Mouse (Mus musculus): ENCODE measurements around the gene Eef1akmt2. TPM values are rescaled to one million over a fixed set of nuclear protein-coding genes. Genes with fewer than 3 reads are reported as not detected.

Gene Eef1akmt2
- polyA plus RNA-seq (2015; fragmentation: Nextera tagmentation; extraction: Ambion mirVana), result 95.7 and 98.9 TPM in 2 replicates

GRCm38 (mm10) chr7:132852173-132852844, at the start of gene Eef1akmt2:
Gene Eef1akmt2 (minus strand): TSS chr7:132852673.
- Histone ChIP-seq H3K9me3 (no peaks in the 10 kb centered on the region), H3K4me2 (replicated peaks) (peak within 1 kb of the TSS; percentile 68), H3K9ac (replicated peaks) (peak within 1 kb of the TSS; percentile 86), H3K4me1 (replicated peaks) (peaks cover 14% of the 10 kb centered on the region), H3K4me3 (replicated peaks) (peak within 1 kb of the TSS; percentile 75), H3K27ac (peak within 1 kb of the TSS; percentile 98), H3K27me3 (no peaks in the 10 kb centered on the region), H3K36me3 (peaks cover 24% of the 10 kb centered on the region)
- ATAC-seq, result peak; percentile 97
- under 1% methylated on average over 37 of the region's 37 CpGs for WGBS

- ATAC-seq, result no peak
- no peak overlapping the region for H3K4me2 ChIP-seq (replicated peaks)
Measured at GRCm38 (mm10) chr7:132900826-132901531, 48.5 kb upstream of the Eef1akmt2 start.

GRCm38 (mm10) chr7:132898234-132898633, 45.8 kb upstream of the Eef1akmt2 start:
- Histone ChIP-seq H3K27ac (no peak overlapping the region), H3K36me3 (no peaks in the 10 kb centered on the region), H3K9ac (replicated peaks) (no peak overlapping the region), H3K27me3 (no peaks in the 10 kb centered on the region), H3K4me1 (replicated peaks) (no peaks in the 10 kb centered on the region), H3K4me3 (replicated peaks) (no peak overlapping the region), H3K9me3 (no peaks in the 10 kb centered on the region), H3K4me2 (replicated peaks) (no peak overlapping the region)
- 94% methylated on average over 2 of the region's 2 CpGs for WGBS
- ATAC-seq, result no peak

More at GRCm38 (mm10) chr7:132900826-132901531, 48.5 kb upstream of the Eef1akmt2 start:
- no peaks in the 10 kb centered on the region for H3K9me3 ChIP-seq
- no peaks in the 10 kb centered on the region for H3K4me1 ChIP-seq (replicated peaks)
- WGBS, result 49% methylated on average over 2 of the region's 2 CpGs
- no peak overlapping the region for H3K27ac ChIP-seq
- H3K9ac ChIP-seq (replicated peaks), result no peak overlapping the region
- no peak overlapping the region for H3K4me3 ChIP-seq (replicated peaks)
- no peaks in the 10 kb centered on the region for H3K27me3 ChIP-seq
- H3K36me3 ChIP-seq, result no peaks in the 10 kb centered on the region

GRCm38 (mm10) chr7:132897258-132897657, 44.8 kb upstream of the Eef1akmt2 start:
- Histone ChIP-seq H3K4me3 (replicated peaks) (no peak overlapping the region), H3K4me2 (replicated peaks) (no peak overlapping the region), H3K9ac (replicated peaks) (no peak overlapping the region), H3K4me1 (replicated peaks) (no peaks in the 10 kb centered on the region), H3K27me3 (no peaks in the 10 kb centered on the region), H3K36me3 (no peaks in the 10 kb centered on the region), H3K9me3 (no peaks in the 10 kb centered on the region), H3K27ac (no peak overlapping the region)
- WGBS, result 86% methylated on average over 10 of the region's 10 CpGs
- ATAC-seq, result no peak

- H3K27me3 ChIP-seq, result no peaks in the 10 kb centered on the region
- no peak overlapping the region for H3K27ac ChIP-seq
- no peak for ATAC-seq
- no peak overlapping the region for H3K4me2 ChIP-seq (replicated peaks)
- H3K4me1 ChIP-seq (replicated peaks), result no peaks in the 10 kb centered on the region
- no peak overlapping the region for H3K9ac ChIP-seq (replicated peaks)
- no peak overlapping the region for H3K4me3 ChIP-seq (replicated peaks)
- WGBS, result 92% methylated on average over 9 of the region's 9 CpGs
- H3K9me3 ChIP-seq, result no peaks in the 10 kb centered on the region
- H3K36me3 ChIP-seq, result no peaks in the 10 kb centered on the region
Measured at GRCm38 (mm10) chr7:132896206-132896815, 43.8 kb upstream of the Eef1akmt2 start.

GRCm38 (mm10) chr7:132894841-132895555, 42.5 kb upstream of the Eef1akmt2 start:
- no peak for ATAC-seq
- no peaks in the 10 kb centered on the region for H3K9me3 ChIP-seq
- WGBS, result 72% methylated on average over 7 of the region's 7 CpGs
- no peak overlapping the region for H3K27ac ChIP-seq
- H3K4me3 ChIP-seq (replicated peaks), result no peak overlapping the region
- no peaks in the 10 kb centered on the region for H3K4me1 ChIP-seq (replicated peaks)
- H3K27me3 ChIP-seq, result no peaks in the 10 kb centered on the region
- H3K9ac ChIP-seq (replicated peaks), result no peak overlapping the region
- no peaks in the 10 kb centered on the region for H3K36me3 ChIP-seq
- no peak overlapping the region for H3K4me2 ChIP-seq (replicated peaks)

- no peak for ATAC-seq
- H3K36me3 ChIP-seq, result no peaks in the 10 kb centered on the region
- WGBS, result 91% methylated on average over 1 of the region's 1 CpGs
- no peak overlapping the region for H3K4me2 ChIP-seq (replicated peaks)
- H3K4me3 ChIP-seq (replicated peaks), result no peak overlapping the region
- H3K27me3 ChIP-seq, result no peaks in the 10 kb centered on the region
- no peaks in the 10 kb centered on the region for H3K9me3 ChIP-seq
- no peak overlapping the region for H3K27ac ChIP-seq
- H3K9ac ChIP-seq (replicated peaks), result no peak overlapping the region
- no peaks in the 10 kb centered on the region for H3K4me1 ChIP-seq (replicated peaks)
Measured at GRCm38 (mm10) chr7:132893336-132893735, 40.9 kb upstream of the Eef1akmt2 start.

GRCm38 (mm10) chr7:132892806-132893205, 40.3 kb upstream of the Eef1akmt2 start:
- 84% methylated on average over 7 of the region's 7 CpGs for WGBS
- ATAC-seq, result no peak
- no peaks in the 10 kb centered on the region for H3K36me3 ChIP-seq
- no peak overlapping the region for H3K4me3 ChIP-seq (replicated peaks)
- H3K4me1 ChIP-seq (replicated peaks), result no peaks in the 10 kb centered on the region
- H3K27me3 ChIP-seq, result no peaks in the 10 kb centered on the region
- no peak overlapping the region for H3K27ac ChIP-seq
- H3K4me2 ChIP-seq (replicated peaks), result no peak overlapping the region
- H3K9me3 ChIP-seq, result no peaks in the 10 kb centered on the region
- no peak overlapping the region for H3K9ac ChIP-seq (replicated peaks)

GRCm38 (mm10) chr7:132892311-132892661, 39.8 kb upstream of the Eef1akmt2 start:
- no peak overlapping the region for H3K4me3 ChIP-seq (replicated peaks)
- no peak overlapping the region for H3K9ac ChIP-seq (replicated peaks)
- no peak overlapping the region for H3K4me2 ChIP-seq (replicated peaks)
- no peak for ATAC-seq
- H3K4me1 ChIP-seq (replicated peaks), result no peaks in the 10 kb centered on the region
- WGBS, result 55% methylated on average over 4 of the region's 4 CpGs
- no peaks in the 10 kb centered on the region for H3K27me3 ChIP-seq
- no peaks in the 10 kb centered on the region for H3K36me3 ChIP-seq
- no peak overlapping the region for H3K27ac ChIP-seq
- H3K9me3 ChIP-seq, result no peaks in the 10 kb centered on the region

GRCm38 (mm10) chr7:132891561-132892310, 39.3 kb upstream of the Eef1akmt2 start:
- WGBS, result 85% methylated on average over 5 of the region's 5 CpGs
- no peaks in the 10 kb centered on the region for H3K36me3 ChIP-seq
- no peak overlapping the region for H3K9ac ChIP-seq (replicated peaks)
- no peaks in the 10 kb centered on the region for H3K9me3 ChIP-seq
- no peaks in the 10 kb centered on the region for H3K27me3 ChIP-seq
- no peak overlapping the region for H3K27ac ChIP-seq
- H3K4me1 ChIP-seq (replicated peaks), result no peaks in the 10 kb centered on the region
- H3K4me2 ChIP-seq (replicated peaks), result no peak overlapping the region
- no peak for ATAC-seq
- H3K4me3 ChIP-seq (replicated peaks), result no peak overlapping the region

GRCm38 (mm10) chr7:132890201-132890600, 37.7 kb upstream of the Eef1akmt2 start:
- no peak for ATAC-seq
- Histone ChIP-seq H3K27ac (no peak overlapping the region), H3K9ac (replicated peaks) (no peak overlapping the region), H3K27me3 (no peaks in the 10 kb centered on the region), H3K36me3 (peaks cover 6% of the 10 kb centered on the region; the same call in 1 of the 2 replicates), H3K4me1 (replicated peaks) (no peaks in the 10 kb centered on the region), H3K9me3 (no peaks in the 10 kb centered on the region), H3K4me2 (replicated peaks) (no peak overlapping the region), H3K4me3 (replicated peaks) (no peak overlapping the region)
- WGBS, result 90% methylated on average over 5 of the region's 5 CpGs

All from midbrain, embryonic 13.5 days (tissue).